Mouse (Mus musculus) macrophage (primary cell): ENCODE measurements around the gene Tvp23a. TPM values are rescaled to one million over a fixed set of nuclear protein-coding genes. Genes with fewer than 3 reads are reported as not detected.

Source experiments
- H3K27ac ChIP-seq: fragments of 350-480 bp; formaldehyde crosslinking; 2 replicates; pipeline ENCODE4 v1.9.0; 2021
- H3K36me3 ChIP-seq: fragments of 350-480 bp; formaldehyde crosslinking; 2 replicates; pipeline ENCODE4 v1.9.0; 2021; ENCODE audit errors: inconsistent target
- H3K4me3 ChIP-seq: fragments of 350-480 bp; formaldehyde crosslinking; 2 replicates; pipeline ENCODE4 v1.9.0; 2021; ENCODE audit errors: inconsistent target
- H3K79me2 ChIP-seq: fragments of 350-480 bp; formaldehyde crosslinking; 2 replicates; pipeline ENCODE4 v1.9.0; 2021; ENCODE audit errors: inconsistent target
- WGBS: methylation state at CpG from one replicate; pipeline ENCODE4 v1.1.7; 2026; ENCODE audit warnings: inconsistent platforms; ENCODE audit not compliant: missing documents; 5-methylcytosine and 5-hydroxymethylcytosine counted together
- polyA plus RNA-seq: library from polyadenylated mRNA; stranded (reverse); fragments of 250-400 nt; gene quantifications from 3 replicates; pipeline ENCODE4 v1.2.4, GENCODE M21; 2018; ENCODE audit warnings: inconsistent platforms

Tvp23a gene
- polyA plus RNA-seq, 1 experiment from 2014 or later: not detected

- Histone ChIP-seq H3K27ac (no peak overlapping the region), H3K4me3 (no peak overlapping the region), H3K79me2 (no peaks in the 10 kb centered on the region), H3K36me3 (no peaks in the 10 kb centered on the region)
- 19% methylated on average over 9 of the region's 9 CpGs for WGBS
Observed at GRCm38 (mm10) chr16:10392587-10392986, 54.6 kb downstream of the Tvp23a start.

DNA sequence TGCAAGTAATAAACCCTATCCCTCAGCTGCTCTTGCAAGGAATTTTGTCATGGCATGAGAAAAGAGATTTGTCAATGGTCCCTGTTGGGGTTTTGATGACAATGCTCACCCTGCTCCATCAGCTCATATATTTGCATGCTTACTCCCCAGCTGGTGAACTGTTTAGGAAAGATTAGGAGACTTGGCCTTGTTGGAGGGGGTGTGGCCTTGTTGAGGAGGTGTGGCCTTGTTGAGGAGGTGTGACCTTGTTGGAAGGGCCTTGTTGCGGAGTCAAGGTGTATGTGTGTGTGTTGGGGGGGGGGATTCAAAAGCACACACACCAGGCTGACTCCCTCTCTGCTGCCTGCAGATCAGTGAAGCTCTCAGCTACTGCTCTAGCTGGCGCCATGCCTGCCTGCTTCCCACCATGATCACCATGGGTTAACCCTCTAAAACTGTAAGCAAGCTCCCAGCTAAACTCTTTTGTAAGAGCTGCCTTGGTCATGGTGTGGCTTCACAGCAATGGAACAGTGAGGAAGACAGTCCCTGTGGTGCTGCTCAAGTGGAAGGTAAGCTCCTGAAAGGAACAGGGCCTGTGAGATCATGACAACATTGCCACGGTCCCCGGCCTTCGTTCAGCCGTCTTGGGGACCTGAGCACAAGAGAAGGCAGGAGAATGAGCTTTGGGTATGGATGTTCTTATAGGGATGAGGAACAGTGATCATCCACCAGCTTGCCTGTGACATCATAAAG lies 58.4 kb downstream of the Tvp23a start:
- Histone ChIP-seq H3K79me2 (no peaks in the 10 kb centered on the region), H3K27ac (no peak overlapping the region), H3K36me3 (no peaks in the 10 kb centered on the region), H3K4me3 (no peak overlapping the region)
- whole genome bisulfite sequencing: 95% methylated on average over 6 of the region's 6 CpGs

GRCm38 (mm10) chr16:10385261-10385660 lies 61.9 kb downstream of the Tvp23a start:
- no peak overlapping the region for H3K4me3 ChIP-seq
- 96% methylated on average over 12 of the region's 12 CpGs for WGBS
- H3K36me3 ChIP-seq: no peaks in the 10 kb centered on the region
- H3K79me2 ChIP-seq: no peaks in the 10 kb centered on the region
- H3K27ac ChIP-seq: no peak overlapping the region

- 65% methylated on average over 3 of the region's 3 CpGs for WGBS
- Histone ChIP-seq H3K27ac (no peak overlapping the region), H3K4me3 (peak overlapping the region; percentile 7; the same call in 1 of the 2 replicates), H3K36me3 (no peaks in the 10 kb centered on the region), H3K79me2 (no peaks in the 10 kb centered on the region)
Observed at GRCm38 (mm10) chr16:10384544-10384943, 62.6 kb downstream of the Tvp23a start.

DNA sequence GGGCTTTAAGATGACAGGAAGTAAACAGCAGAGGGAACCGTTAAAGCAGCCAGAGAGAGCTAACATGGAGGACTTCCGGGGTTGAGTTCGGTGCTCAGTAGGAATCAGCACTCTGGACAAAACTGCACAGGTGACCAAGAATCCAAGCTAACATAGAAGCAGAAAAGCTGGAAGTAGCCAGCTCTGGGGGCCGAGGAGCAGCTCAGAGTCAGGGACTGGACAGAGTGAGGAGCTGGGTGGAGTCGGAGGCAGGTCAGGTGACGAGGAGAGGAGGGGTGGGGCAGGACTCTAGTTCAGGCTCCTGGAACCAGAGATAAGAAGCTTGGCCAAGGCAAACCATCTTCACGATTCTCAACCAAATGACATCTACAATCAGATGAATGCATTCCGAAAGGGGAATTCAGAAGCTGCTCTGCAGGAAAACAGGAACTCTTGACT lies 63.1 kb downstream of the Tvp23a start:
- Histone ChIP-seq H3K4me3 (peak overlapping the region; percentile 7; the same call in 1 of the 2 replicates), H3K36me3 (no peaks in the 10 kb centered on the region), H3K27ac (no peak overlapping the region), H3K79me2 (no peaks in the 10 kb centered on the region)
- 13% methylated on average over 8 of the region's 8 CpGs for WGBS

DNA sequence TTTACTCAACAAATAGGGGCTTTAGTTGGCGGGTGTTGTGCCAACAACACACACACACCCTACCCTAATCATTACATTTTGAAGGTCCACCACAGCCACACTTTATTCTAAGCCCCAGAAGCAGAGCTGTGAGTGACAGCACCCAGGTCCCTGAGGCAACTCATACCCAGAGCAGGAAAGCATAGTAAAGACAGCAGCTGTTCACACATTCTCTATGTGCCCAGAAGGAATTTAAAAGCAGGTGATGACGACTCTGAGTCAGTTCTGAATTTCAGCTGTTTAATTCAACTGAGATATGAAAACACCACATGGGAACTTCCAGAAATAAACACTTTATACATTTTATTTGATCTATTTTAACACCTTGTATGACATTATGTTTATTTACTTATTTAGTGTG lies 67.6 kb downstream of the Tvp23a start:
- 77% methylated on average over 2 of the region's 2 CpGs for WGBS
- Histone ChIP-seq H3K4me3 (no peak overlapping the region), H3K36me3 (no peaks in the 10 kb centered on the region), H3K79me2 (no peaks in the 10 kb centered on the region), H3K27ac (no peak overlapping the region)

DNA sequence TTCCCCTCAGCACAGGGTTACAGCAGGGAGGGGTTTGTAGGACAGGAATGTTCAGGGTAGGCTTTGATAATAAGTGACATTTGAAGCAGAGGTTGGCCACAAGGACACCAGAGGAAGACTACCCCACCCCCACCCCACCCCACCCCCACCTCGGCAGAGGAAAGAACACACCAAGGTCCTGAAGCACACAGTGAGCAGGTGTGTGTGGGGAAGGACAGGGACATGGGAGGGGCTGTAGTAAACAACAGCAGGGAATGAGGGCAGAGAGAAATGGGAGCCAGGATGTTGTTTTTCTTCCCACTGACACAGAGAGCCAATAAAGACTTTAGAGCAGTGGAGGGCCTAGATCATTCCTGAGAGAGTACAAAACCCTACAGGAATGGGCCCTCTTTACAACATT lies 69.9 kb downstream of the Tvp23a start:
- Histone ChIP-seq H3K27ac (no peak overlapping the region), H3K36me3 (no peaks in the 10 kb centered on the region), H3K4me3 (no peak overlapping the region), H3K79me2 (no peaks in the 10 kb centered on the region)
- WGBS: no CpG with 5 or more reads among the region's 1 CpGs

DNA sequence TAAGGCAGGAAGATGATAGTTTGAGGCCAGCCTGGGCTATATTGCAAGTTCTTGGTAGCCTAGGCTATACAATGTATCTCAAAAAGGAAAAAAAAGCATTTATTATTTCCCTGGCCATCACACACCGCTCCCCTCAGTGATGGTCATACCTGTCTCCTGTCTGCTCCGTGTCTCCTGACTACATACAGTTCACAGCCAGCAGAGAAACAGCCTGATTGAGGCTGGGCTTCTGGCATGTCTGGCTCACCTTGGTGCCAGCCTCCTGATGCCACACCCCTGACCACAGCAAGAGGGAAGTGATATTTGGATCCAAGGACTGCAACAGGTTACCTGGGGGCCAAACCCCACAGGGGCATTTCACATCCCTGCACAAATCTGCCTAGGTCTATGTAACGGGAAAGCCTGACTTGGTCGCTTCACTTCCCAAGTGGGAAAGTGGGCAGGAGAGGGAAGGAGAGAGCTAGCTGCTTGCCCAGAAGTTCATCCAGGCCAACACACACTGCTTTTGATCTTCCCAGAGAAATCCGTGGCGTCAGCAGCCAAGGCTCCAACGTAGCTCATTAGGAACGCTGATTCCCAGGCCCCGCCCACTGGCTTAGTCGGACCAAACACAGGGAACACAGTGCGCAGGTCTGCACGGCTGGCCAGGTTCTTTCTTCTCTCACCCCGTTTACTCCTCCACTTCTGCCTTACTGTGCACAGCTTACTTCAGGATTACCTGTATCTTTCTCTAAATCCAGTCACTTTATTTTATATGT lies 72.7 kb downstream of the Tvp23a start:
- no peaks in the 10 kb centered on the region for H3K79me2 ChIP-seq
- WGBS: 63% methylated on average over 13 of the region's 13 CpGs
- H3K36me3 ChIP-seq: no peaks in the 10 kb centered on the region
- H3K27ac ChIP-seq: no peak overlapping the region
- no peak overlapping the region for H3K4me3 ChIP-seq

- WGBS: 84% methylated on average over 4 of the region's 4 CpGs
- Histone ChIP-seq H3K79me2 (no peaks in the 10 kb centered on the region), H3K36me3 (no peaks in the 10 kb centered on the region), H3K27ac (no peak overlapping the region), H3K4me3 (no peak overlapping the region)
Observed at GRCm38 (mm10) chr16:10372372-10372771, 74.8 kb downstream of the Tvp23a start.

Other genes with a start within 250 kb of the Tvp23a start
- gene Emp2, start 133.4 kb downstream of the Tvp23a start, polyA plus RNA-seq: 1.6 to 6.3 TPM (median 2.4 TPM) in 3 replicates
- not detected in 3 replicates for gene Tekt5, start 51.9 kb downstream of the Tvp23a start, polyA plus RNA-seq
- gene Nubp1, start 35.4 kb downstream of the Tvp23a start, polyA plus RNA-seq: 10.3 to 36.7 TPM (median 20.2 TPM) in 3 replicates
- gene Ciita, start 32.7 kb upstream of the Tvp23a start, polyA plus RNA-seq: 0.31 to 5.2 TPM (median 1.5 TPM) in 3 replicates
- gene Dexi, start 95.7 kb upstream of the Tvp23a start, polyA plus RNA-seq: 4.4 to 7.5 TPM (median 6.5 TPM) in 3 replicates
- 9.0 to 13.9 TPM (median 12.7 TPM) in 3 replicates for gene Clec16a, start 98.0 kb upstream of the Tvp23a start, polyA plus RNA-seq